Mouse (Mus musculus): ENCODE data around the gene Itga2b. TPM values are rescaled to one million over a fixed set of nuclear protein-coding genes. Genes with fewer than 3 reads are reported as not detected.

The Itga2b gene
- polyA plus RNA-seq, 1 experiment, result 648 TPM

DNA sequence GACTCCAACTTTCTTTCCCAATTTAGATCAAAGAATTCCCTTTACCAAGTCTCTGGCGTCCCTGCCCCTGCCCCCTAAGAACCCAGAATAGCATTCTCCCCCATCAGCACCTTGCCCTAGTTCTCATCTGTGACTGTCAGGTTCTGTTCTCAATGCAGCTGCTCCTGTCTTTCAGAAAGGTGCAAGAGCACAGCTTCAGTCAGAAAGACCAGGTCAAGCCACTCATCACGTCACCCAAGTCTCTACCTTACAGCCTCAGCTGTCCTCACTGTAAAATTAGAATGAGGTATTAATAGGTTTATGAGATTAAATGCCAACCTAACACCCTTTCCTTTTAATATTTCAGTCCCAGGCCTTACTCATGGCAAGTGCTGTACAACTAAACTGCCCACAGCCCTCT, 23.3 kb upstream of the Itga2b start:
- H3K4me3 ChIP-seq (replicated peaks; ENCODE audit: control insufficient read depth, low read depth, low read length), result no peak overlapping the region
- WGBS, result 98% methylated on average over 2 of the region's 2 CpGs
- TF ChIP-seq CTCF (IDR thresholded peaks at IDR 0.05; ENCODE audit: control insufficient read depth, insufficient read depth, low read length) (no peak), POLR2A (IDR thresholded peaks at IDR 0.05; ENCODE audit: borderline replicate concordance, control insufficient read depth, low read depth, low read length) (no peak)
- no peak overlapping the region for H3K27ac ChIP-seq (ENCODE audit: control insufficient read depth, insufficient read depth, low read depth, low read length, poor library complexity)
- H3K4me1 ChIP-seq (ENCODE audit: control insufficient read depth, insufficient read depth, low read length), result no peaks in the 10 kb centered on the region; the same call in 1 of the 2 replicates

DNA sequence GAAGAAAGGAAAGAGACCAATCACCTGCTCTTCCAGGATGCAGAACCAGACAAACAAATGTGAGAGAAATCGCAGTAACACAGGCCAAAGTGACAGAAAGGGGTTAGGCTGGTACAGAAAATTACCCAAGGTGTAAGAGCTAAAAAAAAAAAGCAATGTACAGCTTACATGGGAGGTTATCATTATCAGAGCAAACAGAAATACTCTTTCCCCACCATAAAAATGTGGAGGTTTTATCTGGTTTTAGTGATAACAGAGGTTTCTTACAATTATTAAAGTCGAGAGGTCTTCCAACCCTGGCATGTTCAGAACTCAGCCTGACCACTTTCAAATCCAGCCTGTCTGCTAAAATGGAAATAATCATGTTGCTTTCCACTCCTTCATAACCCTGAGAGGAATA, 18.0 kb upstream of the Itga2b start:
- H3K4me3 ChIP-seq (replicated peaks; ENCODE audit: control insufficient read depth, low read depth, low read length), result no peak overlapping the region
- H3K27ac ChIP-seq (ENCODE audit: control insufficient read depth, insufficient read depth, low read depth, low read length, poor library complexity), result no peak overlapping the region
- TF ChIP-seq POLR2A (IDR thresholded peaks at IDR 0.05; ENCODE audit: borderline replicate concordance, control insufficient read depth, low read depth, low read length) (no peak), CTCF (IDR thresholded peaks at IDR 0.05; ENCODE audit: control insufficient read depth, insufficient read depth, low read length) (no peak)
- H3K4me1 ChIP-seq (ENCODE audit: control insufficient read depth, insufficient read depth, low read length), result no peaks in the 10 kb centered on the region; the same call in 1 of the 2 replicates
- WGBS, result 65% methylated on average over 2 of the region's 2 CpGs

DNA sequence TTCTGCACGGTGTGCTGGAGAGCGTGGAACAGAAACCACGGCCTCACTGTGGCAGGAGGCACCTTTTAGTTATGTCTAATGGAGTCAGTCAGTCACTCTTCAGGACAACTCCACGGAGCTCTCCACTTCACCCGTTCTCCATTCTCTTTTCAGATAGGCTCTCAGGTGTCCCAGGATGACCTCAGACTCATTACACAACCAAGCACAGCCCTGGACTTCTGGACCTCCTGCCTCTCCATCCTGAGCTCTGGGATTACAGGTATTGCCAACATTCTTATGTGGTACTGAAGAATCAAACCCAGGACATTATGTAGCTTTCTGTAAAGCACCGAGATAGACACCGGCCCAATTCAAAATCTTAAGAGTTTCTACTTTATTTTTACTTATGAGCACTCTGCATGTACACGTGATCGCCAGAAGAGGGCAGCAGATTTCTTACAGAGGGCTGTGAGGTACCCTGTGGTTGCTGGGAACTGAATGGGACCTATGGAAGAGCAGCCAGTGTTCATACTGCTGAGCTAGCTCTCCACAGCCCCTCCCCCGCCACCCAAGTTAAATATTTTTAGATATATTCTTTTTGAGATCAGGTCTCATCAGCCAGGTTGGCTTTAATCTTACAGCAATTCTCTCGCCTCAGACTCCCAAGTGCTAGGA, 16.9 kb upstream of the Itga2b start:
- TF ChIP-seq POLR2A (IDR thresholded peaks at IDR 0.05; ENCODE audit: borderline replicate concordance, control insufficient read depth, low read depth, low read length) (no peak), CTCF (IDR thresholded peaks at IDR 0.05; ENCODE audit: control insufficient read depth, insufficient read depth, low read length) (peak; percentile 61)
- no peak overlapping the region for H3K27ac ChIP-seq (ENCODE audit: control insufficient read depth, insufficient read depth, low read depth, low read length, poor library complexity)
- H3K4me1 ChIP-seq (ENCODE audit: control insufficient read depth, insufficient read depth, low read length), result no peaks in the 10 kb centered on the region; the same call in 1 of the 2 replicates
- 64% methylated on average over 11 of the region's 11 CpGs for WGBS
- H3K4me3 ChIP-seq (replicated peaks; ENCODE audit: control insufficient read depth, low read depth, low read length), result no peak overlapping the region

DNA sequence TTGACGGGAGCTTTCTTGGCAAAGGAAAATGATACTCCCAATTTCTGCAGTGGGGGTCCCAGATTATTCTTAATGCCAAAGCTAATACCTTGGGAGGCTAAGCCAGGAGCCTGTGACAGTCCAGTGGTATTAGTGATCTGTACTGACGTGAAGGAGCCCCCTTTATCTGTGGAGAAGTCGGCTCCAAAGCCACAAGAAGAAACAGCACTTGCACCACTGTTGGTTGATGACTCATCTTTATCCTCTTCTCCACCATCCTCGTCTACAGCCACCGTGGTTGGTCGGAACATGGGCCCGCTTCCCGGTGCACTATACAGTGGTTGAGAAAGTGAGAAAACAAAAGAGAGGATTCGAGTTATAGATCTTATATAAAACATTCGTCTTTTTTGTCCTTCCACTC, 11.9 kb upstream of the Itga2b start:
- Histone ChIP-seq H3K4me1 (ENCODE audit: control insufficient read depth, insufficient read depth, low read length) (no peaks in the 10 kb centered on the region), H3K4me3 (replicated peaks; ENCODE audit: control insufficient read depth, low read depth, low read length) (no peak overlapping the region), H3K27ac (ENCODE audit: control insufficient read depth, insufficient read depth, low read depth, low read length, poor library complexity) (no peak overlapping the region)
- TF ChIP-seq POLR2A (IDR thresholded peaks at IDR 0.05; ENCODE audit: borderline replicate concordance, control insufficient read depth, low read depth, low read length), result no peak
- no peak for TF ChIP-seq CTCF (IDR thresholded peaks at IDR 0.05; ENCODE audit: control insufficient read depth, insufficient read depth, low read length)
- 75% methylated on average over 10 of the region's 10 CpGs for WGBS

DNA sequence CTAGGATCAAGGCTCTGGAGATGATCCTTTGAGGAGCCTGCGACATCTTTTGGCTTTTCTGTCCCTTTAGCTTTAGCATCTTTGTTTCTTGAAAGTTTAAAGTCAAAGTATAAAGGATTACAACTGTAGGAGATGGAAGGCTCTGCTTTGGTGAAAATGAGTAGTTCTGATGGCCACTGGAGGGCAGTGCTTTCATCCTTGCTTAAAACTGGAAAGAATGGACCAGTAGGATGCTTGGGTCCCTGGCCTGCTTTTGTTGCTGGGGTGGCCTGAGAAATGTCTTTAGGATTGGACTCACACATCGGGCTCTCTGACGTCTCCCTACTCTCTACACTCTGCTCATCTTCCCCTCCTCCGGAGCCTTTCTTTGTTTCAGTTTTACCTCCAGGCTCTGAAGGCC, 11.0 kb upstream of the Itga2b start:
- TF ChIP-seq CTCF (IDR thresholded peaks at IDR 0.05; ENCODE audit: control insufficient read depth, insufficient read depth, low read length), result no peak
- no peak for TF ChIP-seq POLR2A (IDR thresholded peaks at IDR 0.05; ENCODE audit: borderline replicate concordance, control insufficient read depth, low read depth, low read length)
- WGBS, result 96% methylated on average over 4 of the region's 4 CpGs
- no peak overlapping the region for H3K4me3 ChIP-seq (replicated peaks; ENCODE audit: control insufficient read depth, low read depth, low read length)
- H3K4me1 ChIP-seq (ENCODE audit: control insufficient read depth, insufficient read depth, low read length), result no peaks in the 10 kb centered on the region
- no peak overlapping the region for H3K27ac ChIP-seq (ENCODE audit: control insufficient read depth, insufficient read depth, low read depth, low read length, poor library complexity)

DNA sequence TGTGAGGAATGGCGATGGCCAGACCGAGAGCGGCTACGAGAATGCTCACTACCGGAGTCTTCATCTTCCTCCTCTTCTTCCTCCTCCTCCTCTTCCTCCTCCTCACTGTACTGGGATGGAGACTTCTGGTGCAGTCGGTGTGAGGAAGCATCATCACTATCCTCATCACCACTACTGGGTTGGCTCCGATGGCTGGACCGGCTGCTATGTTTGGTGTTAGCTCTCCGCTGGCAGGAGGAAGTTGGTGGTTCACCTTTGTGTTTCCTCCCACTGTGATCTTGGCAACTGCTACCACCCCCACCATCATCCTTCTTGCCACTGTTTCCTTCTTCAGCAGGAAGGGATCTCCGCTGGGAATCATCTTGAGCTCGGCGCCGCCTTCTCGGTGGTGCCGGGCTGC, 10.2 kb upstream of the Itga2b start:
- WGBS, result 81% methylated on average over 15 of the region's 15 CpGs
- no peak for TF ChIP-seq CTCF (IDR thresholded peaks at IDR 0.05; ENCODE audit: control insufficient read depth, insufficient read depth, low read length)
- Histone ChIP-seq H3K4me1 (ENCODE audit: control insufficient read depth, insufficient read depth, low read length) (no peaks in the 10 kb centered on the region), H3K4me3 (replicated peaks; ENCODE audit: control insufficient read depth, low read depth, low read length) (no peak overlapping the region), H3K27ac (ENCODE audit: control insufficient read depth, insufficient read depth, low read depth, low read length, poor library complexity) (no peak overlapping the region)

DNA sequence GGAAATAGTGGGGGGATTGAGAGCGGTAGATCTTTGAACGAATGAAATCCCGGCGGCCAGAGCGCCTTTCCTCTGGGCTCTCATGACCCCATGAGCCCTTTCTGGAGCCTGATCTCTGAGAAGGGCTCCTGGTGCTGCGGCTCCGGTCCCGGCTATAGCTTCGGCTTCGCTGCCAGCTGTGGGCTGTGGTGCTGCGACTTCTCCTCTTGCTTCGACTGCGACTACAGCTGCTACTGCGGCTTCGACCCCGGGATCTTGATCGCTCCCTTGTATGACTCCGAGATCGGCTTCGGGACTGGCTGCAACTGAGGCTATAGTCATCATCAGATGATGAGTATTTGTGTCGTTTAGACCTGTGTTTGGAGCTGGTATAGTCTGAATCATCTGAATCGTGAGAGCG, 9.7 kb upstream of the Itga2b start:
- Histone ChIP-seq H3K27ac (ENCODE audit: control insufficient read depth, insufficient read depth, low read depth, low read length, poor library complexity) (no peak overlapping the region), H3K4me1 (ENCODE audit: control insufficient read depth, insufficient read depth, low read length) (no peaks in the 10 kb centered on the region), H3K4me3 (replicated peaks; ENCODE audit: control insufficient read depth, low read depth, low read length) (no peak overlapping the region)
- TF ChIP-seq POLR2A (IDR thresholded peaks at IDR 0.05; ENCODE audit: borderline replicate concordance, control insufficient read depth, low read depth, low read length), result no peak
- TF ChIP-seq CTCF (IDR thresholded peaks at IDR 0.05; ENCODE audit: control insufficient read depth, insufficient read depth, low read length), result no peak
- 96% methylated on average over 23 of the region's 23 CpGs for WGBS

DNA sequence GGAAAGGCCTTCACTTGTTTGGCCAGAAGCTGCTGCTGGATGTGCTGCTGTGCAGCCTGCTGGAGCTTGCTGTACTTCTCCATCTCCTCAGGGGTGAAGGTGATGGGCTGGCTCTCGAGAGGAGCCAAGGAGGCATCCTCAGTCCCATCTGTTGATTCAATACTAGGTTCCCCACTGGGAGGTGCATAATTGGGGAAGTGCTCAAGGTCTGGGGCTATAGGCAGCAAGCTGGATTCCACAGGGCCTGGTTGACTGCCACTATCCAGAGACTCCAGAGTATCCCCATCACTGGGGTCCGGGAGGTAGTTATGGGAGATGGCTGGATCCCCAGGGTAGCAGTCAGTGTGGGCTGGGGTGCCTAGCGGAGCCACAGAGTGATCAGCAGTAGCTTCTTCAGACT, 8.7 kb upstream of the Itga2b start:
- WGBS, result 81% methylated on average over 3 of the region's 3 CpGs
- TF ChIP-seq POLR2A (IDR thresholded peaks at IDR 0.05; ENCODE audit: borderline replicate concordance, control insufficient read depth, low read depth, low read length), result no peak
- no peak for TF ChIP-seq CTCF (IDR thresholded peaks at IDR 0.05; ENCODE audit: control insufficient read depth, insufficient read depth, low read length)
- H3K4me3 ChIP-seq (replicated peaks; ENCODE audit: control insufficient read depth, low read depth, low read length), result no peak overlapping the region
- H3K27ac ChIP-seq (ENCODE audit: control insufficient read depth, insufficient read depth, low read depth, low read length, poor library complexity), result no peak overlapping the region
- no peaks in the 10 kb centered on the region for H3K4me1 ChIP-seq (ENCODE audit: control insufficient read depth, insufficient read depth, low read length)

DNA sequence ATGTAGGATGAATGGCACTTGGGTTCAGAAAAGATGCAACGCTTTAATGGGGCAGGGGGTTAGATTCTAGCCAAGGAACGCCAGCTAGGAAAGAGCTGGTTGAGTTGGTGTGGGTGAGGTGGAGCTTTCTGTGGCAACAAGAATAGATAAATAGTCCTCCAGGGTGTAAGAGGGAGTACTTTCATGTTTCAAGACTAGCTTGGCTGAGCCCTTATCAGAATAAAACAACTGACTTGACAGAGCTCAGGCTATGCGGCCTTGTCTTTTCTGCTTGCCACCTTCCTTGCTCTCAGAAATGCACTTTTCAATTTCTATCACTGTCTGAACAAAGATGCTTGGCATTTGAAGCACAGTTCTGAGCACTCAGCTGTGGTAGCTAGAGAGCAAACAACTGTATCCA, 5.1 kb upstream of the Itga2b start:
- no peak for TF ChIP-seq POLR2A (IDR thresholded peaks at IDR 0.05; ENCODE audit: borderline replicate concordance, control insufficient read depth, low read depth, low read length)
- TF ChIP-seq CTCF (IDR thresholded peaks at IDR 0.05; ENCODE audit: control insufficient read depth, insufficient read depth, low read length), result no peak
- H3K4me1 ChIP-seq (ENCODE audit: control insufficient read depth, insufficient read depth, low read length), result no peaks in the 10 kb centered on the region
- H3K27ac ChIP-seq (ENCODE audit: control insufficient read depth, insufficient read depth, low read depth, low read length, poor library complexity), result no peak overlapping the region
- WGBS, result 78% methylated on average over 3 of the region's 3 CpGs
- H3K4me3 ChIP-seq (replicated peaks; ENCODE audit: control insufficient read depth, low read depth, low read length), result no peak overlapping the region

Measured in bone marrow, adult 2 months (tissue).